Mouse (Mus musculus): ENCODE results near the gene Lect2. TPM values are rescaled to one million over a fixed set of nuclear protein-coding genes. Genes with fewer than 3 reads are reported as not detected.

Gene Lect2
- 5.3 TPM for polyA plus RNA-seq (2014; fragmentation: Illumina TruSeq; extraction: RNeasy Lipid Tissue Mini Kit (QIAGEN cat#74804); ENCODE audit: low replicate concordance)

GRCm38 (mm10) chr13:56548401-56548800 lies at the start of gene Lect2:
Lect2 (minus strand) TSS chr13:56548502.

GRCm38 (mm10) chr13:56522081-56522820 lies 26.1 kb downstream of the Lect2 start, which contains the start of gene Fbxl21:
Fbxl21 (plus strand) TSS chr13:56522472.

Other genes starting within 250 kb of the Lect2 start
- gene Gm3045, start 121.9 kb downstream of the Lect2 start, polyA plus RNA-seq (2014; fragmentation: Illumina TruSeq; extraction: RNeasy Lipid Tissue Mini Kit (QIAGEN cat#74804); ENCODE audit: low replicate concordance) = not detected
- not detected for gene Slc25a48, start 110.1 kb downstream of the Lect2 start, polyA plus RNA-seq (2014; fragmentation: Illumina TruSeq; extraction: RNeasy Lipid Tissue Mini Kit (QIAGEN cat#74804); ENCODE audit: low replicate concordance)
- gene Il9, start 66.3 kb downstream of the Lect2 start, polyA plus RNA-seq (2014; fragmentation: Illumina TruSeq; extraction: RNeasy Lipid Tissue Mini Kit (QIAGEN cat#74804); ENCODE audit: low replicate concordance) = not detected
- gene Fbxl21, start 26.0 kb downstream of the Lect2 start, polyA plus RNA-seq (2014; fragmentation: Illumina TruSeq; extraction: RNeasy Lipid Tissue Mini Kit (QIAGEN cat#74804); ENCODE audit: low replicate concordance) = 4.9 TPM
- gene Tgfbi, start 61.0 kb upstream of the Lect2 start, polyA plus RNA-seq (2014; fragmentation: Illumina TruSeq; extraction: RNeasy Lipid Tissue Mini Kit (QIAGEN cat#74804); ENCODE audit: low replicate concordance) = 29.5 TPM
- 22.5 TPM for gene Smad5, start 154.5 kb upstream of the Lect2 start, polyA plus RNA-seq (2014; fragmentation: Illumina TruSeq; extraction: RNeasy Lipid Tissue Mini Kit (QIAGEN cat#74804); ENCODE audit: low replicate concordance)
- gene Gm45623, start 205.3 kb upstream of the Lect2 start, polyA plus RNA-seq (2014; fragmentation: Illumina TruSeq; extraction: RNeasy Lipid Tissue Mini Kit (QIAGEN cat#74804); ENCODE audit: low replicate concordance) = not detected

Measured in small intestine, adult 10 weeks (tissue).